Mouse (Mus musculus) ovary, adult 10 weeks (tissue): Measurements from ENCODE around the gene 6030445D17Rik. TPM values are rescaled to one million over a fixed set of nuclear protein-coding genes. Genes with fewer than 3 reads are reported as not detected.

Experiments
- polyA plus RNA-seq: library from polyadenylated mRNA; stranded (reverse); fragments of 350-450 nt; fragmentation: Illumina TruSeq; extraction: RNeasy Lipid Tissue Mini Kit (QIAGEN cat#74804); gene quantifications from one replicate; pipeline ENCODE4 v1.2.3, GENCODE M21; 2014

Gene 6030445D17Rik
- polyA plus RNA-seq = not detected

DNA sequence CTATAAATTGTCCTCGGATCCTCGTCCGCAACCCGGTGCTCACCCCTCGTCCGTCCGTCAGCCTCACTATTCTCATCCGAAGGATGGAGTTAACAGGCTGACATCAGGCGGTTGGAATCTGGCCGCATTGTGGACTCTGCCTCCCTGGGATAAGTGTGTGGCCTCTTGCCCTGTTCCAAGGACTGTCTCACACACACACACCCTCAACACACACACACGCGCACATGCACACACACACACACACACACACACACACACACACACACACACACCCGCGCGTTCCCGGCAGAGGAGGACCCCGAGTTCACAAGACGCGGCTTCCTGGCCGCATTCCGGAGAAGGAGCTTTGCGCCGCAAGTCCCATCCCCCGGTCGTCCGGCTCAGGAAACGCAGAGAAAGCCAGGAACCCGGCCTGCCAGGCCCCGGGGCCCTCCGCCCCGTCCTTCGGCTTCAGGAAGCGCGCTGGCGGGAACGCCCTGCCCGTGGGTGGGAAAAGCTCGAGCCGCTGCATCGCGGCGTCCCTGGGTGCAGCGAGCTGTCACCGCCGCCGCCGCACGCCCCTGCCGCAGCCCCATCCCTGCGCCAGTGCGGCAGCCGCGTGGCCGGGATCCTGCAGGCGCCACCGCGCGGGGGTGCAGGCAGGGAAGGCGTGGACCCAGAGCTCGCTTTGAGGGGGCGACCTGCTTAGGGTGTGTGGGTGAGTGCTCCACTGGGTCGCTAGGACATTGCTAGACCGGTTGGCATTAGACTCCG, at the start of gene 6030445D17Rik:
6030445D17Rik (plus strand) TSS at position 165 of the 753 bp plus-strand sequence.

DNA sequence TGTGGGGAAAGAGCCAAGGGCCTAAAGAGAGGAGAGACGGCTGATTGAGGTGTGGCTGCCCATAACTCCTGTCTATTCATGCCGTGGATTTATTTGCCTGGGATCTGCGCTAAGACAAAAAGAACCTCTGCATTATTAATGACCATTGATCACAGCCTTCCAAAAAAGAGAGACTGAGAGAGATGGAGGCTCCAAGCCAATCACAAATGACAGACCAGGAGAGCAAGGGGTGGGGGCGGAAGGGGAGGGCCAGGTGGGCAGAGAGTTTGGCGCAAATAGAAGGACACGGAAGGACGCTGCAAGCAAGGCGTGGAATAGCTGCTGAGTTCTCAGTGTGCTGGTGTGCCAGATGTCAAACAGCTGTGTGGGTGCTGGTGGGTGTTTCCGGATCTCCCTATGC, 38.8 kb upstream of the 6030445D17Rik start, which contains the start of gene Htr1d:
Htr1d (plus strand) TSS at position 301 of the 400 bp plus-strand sequence.

DNA sequence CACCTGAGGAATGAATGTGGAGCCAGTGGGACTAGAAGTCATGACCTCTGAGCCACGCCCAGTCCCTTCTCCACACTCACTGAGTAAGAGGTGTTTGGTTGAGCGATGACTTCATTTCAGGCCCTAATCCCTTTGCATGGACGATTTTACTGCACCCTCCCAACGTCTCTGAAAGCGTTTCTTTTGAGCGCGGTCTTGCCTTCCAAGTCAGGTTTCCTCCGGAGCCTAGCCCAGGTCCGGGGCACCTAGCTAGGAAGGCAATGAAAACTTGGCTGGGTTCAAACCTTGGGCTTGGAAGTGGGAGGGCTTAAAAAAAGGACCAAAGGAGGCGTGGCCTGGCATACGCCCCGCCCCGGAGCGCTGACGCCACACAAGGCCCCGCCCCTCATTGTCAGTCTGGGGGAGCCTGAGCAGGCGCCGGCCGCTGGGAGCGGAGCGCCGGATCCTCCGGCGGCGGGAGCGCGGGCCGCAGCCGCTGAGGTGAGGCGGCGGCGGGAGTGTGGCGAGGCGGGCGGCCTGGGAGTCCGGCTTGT, 7.4 kb downstream of the 6030445D17Rik start, which contains the start of gene Luzp1:
Luzp1 (plus strand) TSS at position 391 of the 533 bp plus-strand sequence.

Other genes with a start within 250 kb of the 6030445D17Rik start
- gene Tcea3, start 214.5 kb upstream of the 6030445D17Rik start, polyA plus RNA-seq = 3.6 TPM
- 13.8 TPM for gene Zfp46, start 177.6 kb upstream of the 6030445D17Rik start, polyA plus RNA-seq
- gene Hnrnpr, start 151.3 kb upstream of the 6030445D17Rik start, polyA plus RNA-seq = 278 TPM
- 0.94 TPM for gene Htr1d, start 38.7 kb upstream of the 6030445D17Rik start, polyA plus RNA-seq
- gene Luzp1, start 7.5 kb downstream of the 6030445D17Rik start, polyA plus RNA-seq = 47.8 TPM
- gene Kdm1a, start 140.5 kb downstream of the 6030445D17Rik start, polyA plus RNA-seq = 186 TPM
- gene Tex46, start 148.2 kb downstream of the 6030445D17Rik start, polyA plus RNA-seq = not detected
- gene Lactbl1, start 160.4 kb downstream of the 6030445D17Rik start, polyA plus RNA-seq = not detected